Mouse (Mus musculus): ENCODE results near the gene Lingo4.

DNA sequence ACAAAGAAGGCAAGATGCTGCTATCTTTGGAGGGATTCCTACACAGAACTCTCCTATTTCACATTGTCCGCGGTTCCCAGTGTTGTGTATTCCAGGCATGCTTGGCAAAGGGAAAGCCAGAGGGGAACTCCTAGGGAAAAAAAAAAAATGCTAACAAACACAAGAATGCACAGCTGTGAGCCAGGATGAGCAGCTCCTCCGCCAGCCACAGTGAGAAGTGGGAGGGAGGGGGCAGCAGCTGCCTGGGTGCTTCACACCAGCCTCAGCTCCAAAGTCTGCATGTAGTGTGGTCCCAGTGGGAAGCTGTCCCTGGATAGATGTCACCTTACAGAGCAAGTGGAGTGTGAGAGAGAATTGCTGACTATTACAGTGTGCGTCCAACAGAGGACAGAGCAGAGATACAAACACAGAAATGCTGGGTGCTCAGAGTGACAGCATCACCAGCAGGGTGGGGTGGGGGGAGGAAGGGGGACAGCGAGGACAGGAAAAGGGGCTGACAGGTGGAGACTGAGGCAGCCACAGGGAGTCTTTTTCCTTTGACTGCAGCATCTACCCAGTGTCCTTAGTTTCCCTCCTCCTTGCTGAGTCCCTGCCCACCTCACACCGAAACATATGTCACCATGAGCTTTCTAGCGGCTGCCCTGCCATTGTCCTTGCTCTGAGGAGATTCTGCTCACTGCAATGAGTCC is 6.2 kb downstream of the Lingo4 start:
- TF ChIP-seq POLR2A (IDR thresholded peaks at IDR 0.05; ENCODE audit: insufficient read depth, low read depth, low read length) (no peak), CTCF (IDR thresholded peaks at IDR 0.05; ENCODE audit: insufficient read depth, low read depth, low read length) (no peak)

Measured in olfactory bulb, adult 2 months (tissue).